Mouse (Mus musculus): Measurements from ENCODE around the gene Tmem117.

Tmem117 gene

GRCm38 (mm10) chr15:95024401-95024800 is 395.4 kb downstream of the Tmem117 start:
- no peak for DNase-seq (ENCODE audit: low spot score in 2 of 2)

- no peak for DNase-seq (ENCODE audit: low spot score in 2 of 2)
Measured at GRCm38 (mm10) chr15:95028862-95029486, 399.9 kb downstream of the Tmem117 start.

GRCm38 (mm10) chr15:95029487-95029875 is 400.4 kb downstream of the Tmem117 start:
- no peak for DNase-seq (ENCODE audit: low spot score in 2 of 2)

GRCm38 (mm10) chr15:95042437-95042836 is 413.4 kb downstream of the Tmem117 start:
- DNase-seq (ENCODE audit: low spot score in 2 of 2) = no peak

- DNase-seq (ENCODE audit: low spot score in 2 of 2) = no peak
Measured at GRCm38 (mm10) chr15:95044011-95044410, 415.0 kb downstream of the Tmem117 start.

- DNase-seq (ENCODE audit: low spot score in 2 of 2) = no peak
Measured at GRCm38 (mm10) chr15:95047486-95047885, 418.5 kb downstream of the Tmem117 start.

GRCm38 (mm10) chr15:95049171-95049729 is 420.2 kb downstream of the Tmem117 start:
- no peak for DNase-seq (ENCODE audit: low spot score in 2 of 2)

GRCm38 (mm10) chr15:95055081-95055650 is 426.1 kb downstream of the Tmem117 start:
- no peak for DNase-seq (ENCODE audit: low spot score in 2 of 2)

- no peak for DNase-seq (ENCODE audit: low spot score in 2 of 2)
Measured at GRCm38 (mm10) chr15:95068023-95068422, 439.0 kb downstream of the Tmem117 start.

- DNase-seq (ENCODE audit: low spot score in 2 of 2) = no peak
Measured at GRCm38 (mm10) chr15:95068799-95069198, 439.8 kb downstream of the Tmem117 start.

- no peak for DNase-seq (ENCODE audit: low spot score in 2 of 2)
Measured at GRCm38 (mm10) chr15:95070881-95071280, 441.8 kb downstream of the Tmem117 start.

GRCm38 (mm10) chr15:95075356-95075755 is 446.3 kb downstream of the Tmem117 start:
- DNase-seq (ENCODE audit: low spot score in 2 of 2) = no peak

GRCm38 (mm10) chr15:95081654-95082053 is 452.6 kb downstream of the Tmem117 start:
- DNase-seq (ENCODE audit: low spot score in 2 of 2) = no peak

- no peak for DNase-seq (ENCODE audit: low spot score in 2 of 2)
Measured at GRCm38 (mm10) chr15:95085962-95086361, 456.9 kb downstream of the Tmem117 start.

GRCm38 (mm10) chr15:95100133-95100532 is 471.1 kb downstream of the Tmem117 start:
- no peak for DNase-seq (ENCODE audit: low spot score in 2 of 2)

- DNase-seq (ENCODE audit: low spot score in 2 of 2) = no peak
Measured at GRCm38 (mm10) chr15:95101522-95101921, 472.5 kb downstream of the Tmem117 start.

GRCm38 (mm10) chr15:95107246-95107809 is 478.3 kb downstream of the Tmem117 start:
- DNase-seq (ENCODE audit: low spot score in 2 of 2) = no peak

GRCm38 (mm10) chr15:95108626-95109025 is 479.6 kb downstream of the Tmem117 start:
- no peak for DNase-seq (ENCODE audit: low spot score in 2 of 2)

GRCm38 (mm10) chr15:95131401-95131800 is 502.4 kb downstream of the Tmem117 start:
- no peak for DNase-seq (ENCODE audit: low spot score in 2 of 2)

- DNase-seq (ENCODE audit: low spot score in 2 of 2) = no peak
Measured at GRCm38 (mm10) chr15:95135926-95136609, 507.0 kb downstream of the Tmem117 start.

- DNase-seq (ENCODE audit: low spot score in 2 of 2) = no peak
Measured at GRCm38 (mm10) chr15:95137018-95137810, 508.2 kb downstream of the Tmem117 start.

All from natural killer cell, adult 2 months (primary cell).